Mouse (Mus musculus) heart, adult 11 months (tissue): ENCODE data around the gene Nkd2.

Experiments
- DNase-seq: peaks from one replicate; pipeline ENCODE4 v3.0.0; 2022

Gene Nkd2

GRCm38 (mm10) chr13:73814181-73814580 lies 33.2 kb downstream of the Nkd2 start:
- DNase-seq: no peak

- peak; percentile 92 for DNase-seq
Observed at GRCm38 (mm10) chr13:73812936-73813335, 34.5 kb downstream of the Nkd2 start.

- DNase-seq: no peak
Observed at GRCm38 (mm10) chr13:73804914-73805313, 42.5 kb downstream of the Nkd2 start.

- peak; percentile 99 for DNase-seq
Observed at GRCm38 (mm10) chr13:73803450-73804178, 43.8 kb downstream of the Nkd2 start.

GRCm38 (mm10) chr13:73799110-73799509 lies 48.3 kb downstream of the Nkd2 start:
- DNase-seq: peak; percentile 89

- DNase-seq: no peak
Observed at GRCm38 (mm10) chr13:73793171-73793570, 54.3 kb downstream of the Nkd2 start.

GRCm38 (mm10) chr13:73792176-73792575 lies 55.3 kb downstream of the Nkd2 start:
- peak; percentile 95 for DNase-seq

GRCm38 (mm10) chr13:73782486-73782885 lies 64.9 kb downstream of the Nkd2 start:
- no peak for DNase-seq

- no peak for DNase-seq
Observed at GRCm38 (mm10) chr13:73777578-73777977, 69.9 kb downstream of the Nkd2 start.

- peak; percentile 97 for DNase-seq
Observed at GRCm38 (mm10) chr13:73775786-73776185, 71.6 kb downstream of the Nkd2 start.

GRCm38 (mm10) chr13:73773519-73774205 lies 73.8 kb downstream of the Nkd2 start:
- peak; percentile 97 for DNase-seq

GRCm38 (mm10) chr13:73772655-73773054 lies 74.8 kb downstream of the Nkd2 start:
- DNase-seq: peak; percentile 90

- DNase-seq: peak; percentile 95
Observed at GRCm38 (mm10) chr13:73771131-73771530, 76.3 kb downstream of the Nkd2 start.

- DNase-seq: no peak
Observed at GRCm38 (mm10) chr13:73769916-73770682, 77.3 kb downstream of the Nkd2 start.
